Mouse (Mus musculus): ENCODE measurements around the gene Calhm3.
"Not testable (repeated sequence)": the region's sequence is repeated elsewhere in the genome, so short reads cannot be mapped to it uniquely, and the experiment has no call there.

DNA sequence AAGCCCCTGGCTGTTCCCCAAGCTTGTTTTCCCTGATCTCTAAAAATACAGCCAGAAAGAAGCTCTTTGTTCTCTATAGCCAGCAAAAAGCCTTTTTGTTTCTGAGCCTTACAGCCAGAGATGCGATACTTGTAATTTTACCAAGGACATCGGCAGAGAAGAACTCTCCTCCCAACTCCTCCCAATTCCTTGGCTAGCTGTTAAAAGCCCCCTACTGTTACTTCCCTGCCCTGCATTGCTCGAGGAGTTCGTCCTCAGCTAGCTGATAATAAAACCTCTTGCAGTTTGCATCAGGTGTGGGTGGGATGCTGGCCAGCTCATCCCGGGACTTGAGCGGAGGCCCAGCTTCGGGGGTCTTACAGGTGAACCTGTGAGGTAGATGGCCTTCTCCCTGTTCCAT lies 18.0 kb downstream of the Calhm3 start:
- TF ChIP-seq POLR2A (IDR thresholded peaks at IDR 0.05; ENCODE audit: low read depth, low read length); CTCF (IDR thresholded peaks at IDR 0.05; ENCODE audit: borderline replicate concordance, insufficient read depth, low read length): not testable (repeated sequence)

Data from embryonic fibroblast, embryonic 13.5 days (primary cell).